In genomic region chr4:41671963-41672480, GRCm38 (mm10) we compare ENCODE assay signal across 8 mouse cellular contexts. TPM values are rescaled to one million over a fixed set of nuclear protein-coding genes. Genes with fewer than 3 reads are reported as not detected.
A peak's percentile ranks its signal among the peaks of the same experiment; 100 is the strongest.
DNase-seq lines count a peak whose midpoint lies in the region; ATAC-seq and TF ChIP-seq lines count a peak whose summit lies in the region.
"Had no signal": no experiment of that assay in that cellular context is flagged by ENCODE, and none has a peak within 500 bp of the region (broad histone marks: within the 10 kb centered on the region; RNA-seq: fewer than 3 reads in every experiment).

No protein-coding gene starts in this region.

- 0 out of 2 replicates have a peak, but pooled peaks cover 11% of the 10 kb centered on the region for H3K36me3 ChIP-seq in lung, embryonic 14.5 days (ENCODE audit: insufficient read depth)
- peaks cover 100% of the 10 kb centered on the region for H3K36me3 ChIP-seq in midbrain, embryonic 10.5 days

- WGBS in lung, embryonic 14.5 days = 26% methylated on average over 8 of the region's 8 CpGs
- WGBS in midbrain, embryonic 10.5 days = 8% methylated on average over 8 of the region's 8 CpGs

- H3K27ac ChIP-seq in lung, embryonic 14.5 days (ENCODE audit: low read depth) = no peak overlapping the region; the same call in 1 of the 2 replicates
- H3K27ac ChIP-seq in midbrain, embryonic 10.5 days (replicated peaks) = peak overlapping the region; percentile 81

- intact Hi-C loops in left cerebral cortex, postnatal 25 days (cut with DNase I) = no loop called here

- H3K9ac ChIP-seq in lung, embryonic 14.5 days = no peak overlapping the region

- H3K4me3 ChIP-seq in lung, embryonic 14.5 days (ENCODE audit: low read depth, low read length) = no peak overlapping the region
- peak overlapping the region; percentile 23; the same call in 1 of the 2 replicates for H3K4me3 ChIP-seq in midbrain, embryonic 10.5 days

- H3K9me3 ChIP-seq in lung, embryonic 14.5 days (ENCODE audit: low read depth, low read length) = no peaks in the 10 kb centered on the region
- no peaks in the 10 kb centered on the region for H3K9me3 ChIP-seq in midbrain, embryonic 10.5 days (replicated peaks)

- H3K4me2 ChIP-seq in lung, embryonic 14.5 days = 0 out of 2 replicates have a peak overlapping the region, but pooled peaks have one; percentile 2

- TF ChIP-seq CTCF in lung, embryonic 14.5 days (IDR thresholded peaks at IDR 0.05; ENCODE audit: low read depth) = no peak

- DNase-seq in lung, embryonic 14.5 days = no peak
- no peak for DNase-seq in lung, postnatal 10 days
- peak; percentile 57 for DNase-seq in forelimb bud, embryonic 11.5 days (ENCODE audit: low read depth, low spot score)
- DNase-seq in midbrain, embryonic 10.5 days (ENCODE audit: low spot score) = peak; percentile 39
- DNase-seq in left cerebral cortex, postnatal 25 days (ENCODE audit: low spot score in 2 of 2) = no peak
- DNase-seq in adrenal gland, postnatal 25 days = no peak
- DNase-seq in urinary bladder, adult 18-20 months (ENCODE audit: low spot score in 2 of 2) = no peak

- H3K4me1 ChIP-seq in lung, embryonic 14.5 days (ENCODE audit: insufficient read depth) = peaks cover 21% of the 10 kb centered on the region
- H3K4me1 ChIP-seq in midbrain, embryonic 10.5 days = peaks cover 72% of the 10 kb centered on the region

- H3K27me3 ChIP-seq in lung, embryonic 14.5 days (ENCODE audit: insufficient read depth, low read length) = peaks cover 4% of the 10 kb centered on the region; the same call in 1 of the 2 replicates
- peaks cover 22% of the 10 kb centered on the region for H3K27me3 ChIP-seq in midbrain, embryonic 10.5 days (ENCODE audit: low read depth, poor library complexity, severe bottlenecking)

- ATAC-seq in lung, embryonic 14.5 days (ENCODE audit: insufficient read depth) = no peak; the same call in 1 of the 2 replicates

RNA-seq across cellular contexts. Expression of gene Cntfr, which starts 24.9 kb away (rescaled TPM):
- polyA plus RNA-seq in lung, embryonic 14.5 days (2014; fragmentation: Nextera tagmentation; extraction: Ambion mirVana) = 8.2 and 9.6 TPM in 2 replicates
- polyA plus RNA-seq in midbrain, embryonic 10.5 days (2016; fragmentation: Nextera tagmentation; extraction: Ambion mirVana) = 27.1 and 35.8 TPM in 2 replicates
- 100 to 1,000 TPM in 1 of 2 experiments, 10 to 100 TPM in 1; 98.9 to 109 TPM for total RNA-seq in left cerebral cortex, postnatal 25 days (2021)
- total RNA-seq in adrenal gland, postnatal 25 days (2021) = 46.3 and 49.8 TPM in 2 replicates
- total RNA-seq: MEL had no signal

RNA-seq across cellular contexts. Expression of gene Il11ra1, which starts 27.8 kb away (rescaled TPM):
- polyA plus RNA-seq in lung, embryonic 14.5 days (2014; fragmentation: Nextera tagmentation; extraction: Ambion mirVana) = 111 and 129 TPM in 2 replicates
- 69.0 TPM in 2 replicates for polyA plus RNA-seq in midbrain, embryonic 10.5 days (2016; fragmentation: Nextera tagmentation; extraction: Ambion mirVana)
- 10 to 100 TPM; 35.8 to 43.8 TPM for total RNA-seq in left cerebral cortex, postnatal 25 days (2021)
- 56.7 and 83.4 TPM in 2 replicates for total RNA-seq in adrenal gland, postnatal 25 days (2021)

RNA-seq across cellular contexts. Expression of gene Enho, which starts 31.9 kb away (rescaled TPM):
- polyA plus RNA-seq in lung, embryonic 14.5 days (2014; fragmentation: Nextera tagmentation; extraction: Ambion mirVana) = 11.5 and 15.4 TPM in 2 replicates
- polyA plus RNA-seq in midbrain, embryonic 10.5 days (2016; fragmentation: Nextera tagmentation; extraction: Ambion mirVana) = 23.2 and 31.4 TPM in 2 replicates
- total RNA-seq in left cerebral cortex, postnatal 25 days (2021) = 10 to 100 TPM; 54.4 to 63.0 TPM
- 2.0 and 3.9 TPM in 2 replicates for total RNA-seq in adrenal gland, postnatal 25 days (2021)

RNA-seq across cellular contexts. Expression of gene Rpp25l, which starts 41.3 kb away (rescaled TPM):
- polyA plus RNA-seq in lung, embryonic 14.5 days (2014; fragmentation: Nextera tagmentation; extraction: Ambion mirVana) = 87.1 and 90.3 TPM in 2 replicates
- 86.4 and 91.5 TPM in 2 replicates for polyA plus RNA-seq in midbrain, embryonic 10.5 days (2016; fragmentation: Nextera tagmentation; extraction: Ambion mirVana)
- total RNA-seq in left cerebral cortex, postnatal 25 days (2021) = 10 to 100 TPM; 26.8 to 31.3 TPM
- total RNA-seq in adrenal gland, postnatal 25 days (2021) = 34.5 and 36.2 TPM in 2 replicates

RNA-seq across cellular contexts. Expression of gene Dctn3, which starts 50.9 kb away (rescaled TPM):
- 103 and 106 TPM in 2 replicates for polyA plus RNA-seq in lung, embryonic 14.5 days (2014; fragmentation: Nextera tagmentation; extraction: Ambion mirVana)
- 150 and 167 TPM in 2 replicates for polyA plus RNA-seq in midbrain, embryonic 10.5 days (2016; fragmentation: Nextera tagmentation; extraction: Ambion mirVana)
- total RNA-seq in left cerebral cortex, postnatal 25 days (2021) = 100 to 1,000 TPM; 174 to 191 TPM
- total RNA-seq in adrenal gland, postnatal 25 days (2021) = 108 and 120 TPM in 2 replicates

Comparison
In these comparisons a context has a peak if more than half of its experiments do, and no peak if none do; other contexts are left out.
1. DNase-seq: peak in forelimb bud, embryonic 11.5 days (single experiment) and midbrain, embryonic 10.5 days (single experiment); none in lung, embryonic 14.5 days (single experiment), lung, postnatal 10 days (single experiment), left cerebral cortex, postnatal 25 days (0 of 2), adrenal gland, postnatal 25 days (single experiment) and urinary bladder, adult 18-20 months (0 of 2).
2. RNA of gene Enho, which starts 31.9 kb away (total RNA-seq): 54.4 to 63.0 TPM in left cerebral cortex, postnatal 25 days; 2.0 to 3.9 TPM in adrenal gland, postnatal 25 days; every median in the first group is over 10 times any median in the second.